22 mouse cellular contexts compared by ENCODE assay signal in genomic region chr11:33910982-33911381, GRCm38 (mm10). TPM values are rescaled to one million over a fixed set of nuclear protein-coding genes. Genes with fewer than 3 reads are reported as not detected.
DNase-seq lines count a peak whose midpoint lies in the region; ATAC-seq lines count a peak whose summit lies in the region.
"Had no signal": no experiment of that assay in that cellular context is flagged by ENCODE, and none has a peak within 500 bp of the region (broad histone marks: within the 10 kb centered on the region; RNA-seq: fewer than 3 reads in every experiment).

No protein-coding gene starts in this region.

- H3K4me3 ChIP-seq in heart, embryonic 13.5 days, result no peak overlapping the region
- no peak overlapping the region for H3K4me3 ChIP-seq in liver, embryonic 13.5 days (replicated peaks)
- no peak overlapping the region for H3K4me3 ChIP-seq in embryonic facial prominence, embryonic 10.5 days
- H3K4me3 ChIP-seq: forebrain, embryonic 15.5 days; hindbrain, embryonic 13.5 days; limb, embryonic 10.5 days; stomach, embryonic 15.5 days had no signal

- 0 out of 2 replicates have a peak overlapping the region, but pooled peaks have one; percentile 4 for H3K4me2 ChIP-seq in heart, embryonic 13.5 days
- H3K4me2 ChIP-seq in liver, embryonic 13.5 days, result no peak overlapping the region
- H3K4me2 ChIP-seq: forebrain, embryonic 15.5 days; hindbrain, embryonic 13.5 days; stomach, embryonic 15.5 days had no signal

- H3K9me3 ChIP-seq in heart, embryonic 13.5 days, result 0 out of 2 replicates have a peak, but pooled peaks cover 6% of the 10 kb centered on the region
- no peaks in the 10 kb centered on the region for H3K9me3 ChIP-seq in liver, embryonic 13.5 days (replicated peaks)
- no peaks in the 10 kb centered on the region for H3K9me3 ChIP-seq in embryonic facial prominence, embryonic 10.5 days
- H3K9me3 ChIP-seq: forebrain, embryonic 15.5 days; hindbrain, embryonic 13.5 days; limb, embryonic 10.5 days; stomach, embryonic 15.5 days had no signal

- intact Hi-C loops in heart, postnatal 36 days (cut with DNase I), result no loop called here

- H3K4me1 ChIP-seq in heart, embryonic 13.5 days, result peaks cover 30% of the 10 kb centered on the region
- peaks cover 13% of the 10 kb centered on the region; the same call in 1 of the 2 replicates for H3K4me1 ChIP-seq in liver, embryonic 13.5 days (replicated peaks)
- H3K4me1 ChIP-seq in embryonic facial prominence, embryonic 10.5 days, result peaks cover 18% of the 10 kb centered on the region
- H3K4me1 ChIP-seq: stomach, embryonic 15.5 days had no signal

- H3K27ac ChIP-seq in heart, embryonic 13.5 days (replicated peaks), result no peak overlapping the region
- no peak overlapping the region for H3K27ac ChIP-seq in liver, embryonic 13.5 days
- no peak overlapping the region for H3K27ac ChIP-seq in embryonic facial prominence, embryonic 10.5 days (replicated peaks)
- H3K27ac ChIP-seq: forebrain, embryonic 15.5 days; kidney, postnatal 0 days; limb, embryonic 10.5 days; stomach, embryonic 15.5 days had no signal

- ATAC-seq in heart, embryonic 13.5 days (ENCODE audit: extremely low read depth, insufficient number of reproducible peaks, low FRiP score, low TSS enrichment), result peak; percentile 23; the same call in 1 of the 2 replicates
- peak; percentile 63; the same call in 1 of the 2 replicates for ATAC-seq in common myeloid progenitor, adult 5-6 weeks (replicated peaks; ENCODE audit: low read depth, poor library complexity, severe bottlenecking)
- peak; percentile 88 for ATAC-seq in liver, embryonic 13.5 days (ENCODE audit: low read depth)
- peak; percentile 93 for ATAC-seq in megakaryocyte-erythroid progenitor cell, adult 5-6 weeks (replicated peaks; ENCODE audit: low FRiP score, low TSS enrichment, poor library complexity, severe bottlenecking)
- ATAC-seq in inflammation-experienced regulatory T-cells, adult 6 months, result no peak
- ATAC-seq: forebrain, embryonic 15.5 days had no signal

- H3K27me3 ChIP-seq in heart, embryonic 13.5 days (replicated peaks), result peaks cover 16% of the 10 kb centered on the region; the same call in 1 of the 2 replicates
- no peaks in the 10 kb centered on the region for H3K27me3 ChIP-seq in liver, embryonic 13.5 days
- H3K27me3 ChIP-seq in embryonic facial prominence, embryonic 10.5 days (replicated peaks; ENCODE audit: low read depth, poor library complexity, severe bottlenecking), result peaks cover 7% of the 10 kb centered on the region; the same call in 1 of the 2 replicates
- H3K27me3 ChIP-seq: forebrain, embryonic 15.5 days; stomach, embryonic 15.5 days had no signal

- WGBS in heart, embryonic 13.5 days, result 26% methylated on average over 7 of the region's 7 CpGs
- 38% methylated on average over 7 of the region's 7 CpGs for WGBS in liver, embryonic 13.5 days (ENCODE audit: insufficient replicate concordance)
- WGBS in embryonic facial prominence, embryonic 10.5 days, result 46% methylated on average over 7 of the region's 7 CpGs

- H3K36me3 ChIP-seq in heart, embryonic 13.5 days, result no peaks in the 10 kb centered on the region
- no peaks in the 10 kb centered on the region for H3K36me3 ChIP-seq in liver, embryonic 13.5 days
- no peaks in the 10 kb centered on the region for H3K36me3 ChIP-seq in embryonic facial prominence, embryonic 10.5 days (replicated peaks)
- H3K36me3 ChIP-seq: forebrain, embryonic 15.5 days; G1E; hindbrain, embryonic 13.5 days; limb, embryonic 10.5 days; stomach, embryonic 15.5 days had no signal

- H3K9ac ChIP-seq in heart, embryonic 13.5 days, result no peak overlapping the region
- no peak overlapping the region for H3K9ac ChIP-seq in liver, embryonic 13.5 days
- H3K9ac ChIP-seq: forebrain, embryonic 15.5 days; hindbrain, embryonic 13.5 days; stomach, embryonic 15.5 days had no signal

- DNase-seq in heart, postnatal 36 days, result no peak
- DNase-seq in liver, embryonic 13.5 days, result peak; percentile 52
- DNase-seq in embryonic facial prominence, embryonic 10.5 days (ENCODE audit: low spot score), result no peak
- DNase-seq: adrenal gland, adult 2 months; B cell, adult 2 months; cerebellum, adult 11-12 months; cerebellum, postnatal 14 days; kidney, adult 18-20 months; lung, postnatal 10 days; thymus, postnatal 25 days had no signal

RNA-seq across cellular contexts. Expression of gene Kcnmb1, which starts 51.8 kb away (rescaled TPM):
- polyA plus RNA-seq in heart, embryonic 13.5 days (2015; fragmentation: Nextera tagmentation; extraction: Ambion mirVana), result 3.0 and 3.3 TPM in 2 replicates
- under 1 TPM; 0.84 to 0.97 TPM for total RNA-seq in heart, postnatal 36 days (2021)
- total RNA-seq in common myeloid progenitor, adult 5-6 weeks (2017), result not detected in 2 replicates
- 0.03 TPM in 2 replicates for polyA plus RNA-seq in liver, embryonic 13.5 days (2015; fragmentation: Nextera tagmentation; extraction: Ambion mirVana)
- not detected in 2 replicates for total RNA-seq in megakaryocyte-erythroid progenitor cell, adult 5-6 weeks (2014; fragmentation: Nextera tagmentation)
- not detected in 2 replicates for total RNA-seq in megakaryocyte-erythroid progenitor cell, adult 5-6 weeks (2017)
- polyA plus RNA-seq in embryonic facial prominence, embryonic 10.5 days (2016; fragmentation: Nextera tagmentation; extraction: Ambion mirVana), result 0.09 and 0.13 TPM in 2 replicates
- polyA plus RNA-seq in inflammation-experienced regulatory T-cells, adult 6 months (2017; shearing (Covaris generic)), result 1 to 10 TPM in 1 of 3 experiments, under 1 TPM in 2; 0.53 to 1.6 (median 0.66) TPM
- total RNA-seq: liver, adult 2 months; megakaryocyte, adult 5-6 weeks had no signal
- polyA plus RNA-seq: G1E had no signal
